Mouse (Mus musculus): ENCODE data around the gene Cisd3. TPM values are rescaled to one million over a fixed set of nuclear protein-coding genes. Genes with fewer than 3 reads are reported as not detected.
A peak's percentile ranks its signal among the peaks of the same experiment; 100 is the strongest.

Cisd3 gene
- total RNA-seq, 2 experiments from 2014 or later = 54.7 to 57.2 TPM

GRCm38 (mm10) chr11:97684063-97684680 is 1.5 kb upstream of the Cisd3 start:
- no peak for DNase-seq (ENCODE audit: low spot score in 2 of 2)

- no peak for DNase-seq (ENCODE audit: low spot score in 2 of 2)
Observed at GRCm38 (mm10) chr11:97684766-97685165, 860 bp upstream of the Cisd3 start.

- DNase-seq (ENCODE audit: low spot score in 2 of 2) = no peak
Observed at GRCm38 (mm10) chr11:97686322-97686908, 789 bp downstream of the Cisd3 start.

GRCm38 (mm10) chr11:97687061-97687460 is 1.4 kb downstream of the Cisd3 start:
- DNase-seq (ENCODE audit: low spot score in 2 of 2) = no peak

- peak in 1 of 2 experiments; percentile 71 for DNase-seq (ENCODE audit: low spot score in 2 of 2)
Observed at GRCm38 (mm10) chr11:97689861-97690260, 4.2 kb downstream of the Cisd3 start.

- no peak for DNase-seq (ENCODE audit: low spot score in 2 of 2)
Observed at GRCm38 (mm10) chr11:97694435-97694834, 8.8 kb downstream of the Cisd3 start.

GRCm38 (mm10) chr11:97694921-97695711 is 9.5 kb downstream of the Cisd3 start:
- DNase-seq (ENCODE audit: low spot score in 2 of 2) = no peak

GRCm38 (mm10) chr11:97695712-97696401 is 10.2 kb downstream of the Cisd3 start:
- no peak for DNase-seq (ENCODE audit: low spot score in 2 of 2)

GRCm38 (mm10) chr11:97696669-97697068 is 11.0 kb downstream of the Cisd3 start:
- DNase-seq (ENCODE audit: low spot score in 2 of 2) = no peak

- no peak for DNase-seq (ENCODE audit: low spot score in 2 of 2)
Observed at GRCm38 (mm10) chr11:97697199-97697890, 11.7 kb downstream of the Cisd3 start.

GRCm38 (mm10) chr11:97697891-97698529 is 12.4 kb downstream of the Cisd3 start:
- no peak for DNase-seq (ENCODE audit: low spot score in 2 of 2)

- no peak for DNase-seq (ENCODE audit: low spot score in 2 of 2)
Observed at GRCm38 (mm10) chr11:97698741-97699611, 13.3 kb downstream of the Cisd3 start.

- peak; percentile 79 to 80 for DNase-seq (ENCODE audit: low spot score in 2 of 2)
Observed at GRCm38 (mm10) chr11:97699626-97700002, 14.0 kb downstream of the Cisd3 start.

- peak; percentile 59 to 75 for DNase-seq (ENCODE audit: low spot score in 2 of 2)
Observed at GRCm38 (mm10) chr11:97700003-97700745, 14.5 kb downstream of the Cisd3 start, which contains the start of gene Pcgf2. Gene Pcgf2, minus strand, starts transcription at chr11:97700497.

- DNase-seq (ENCODE audit: low spot score in 2 of 2) = no peak
Observed at GRCm38 (mm10) chr11:97700746-97701580, 15.3 kb downstream of the Cisd3 start.

- DNase-seq (ENCODE audit: low spot score in 2 of 2) = no peak
Observed at GRCm38 (mm10) chr11:97701581-97702392, 16.2 kb downstream of the Cisd3 start.

GRCm38 (mm10) chr11:97702393-97702745 is 16.7 kb downstream of the Cisd3 start:
- DNase-seq (ENCODE audit: low spot score in 2 of 2) = peak; percentile 89

All from left cerebral cortex, adult 18-20 months (tissue).